Mouse (Mus musculus): ENCODE measurements at regions not wholly inside any gene's neighbourhood (a gene's known extent, or its start where the extent isn't known, plus 50 kb on each side); places are given as distances from the start of the nearest gene placed in this dataset.

- no peak for DNase-seq (ENCODE audit: low read depth, low spot score)
- no peaks in the 10 kb centered on the region for H3K36me3 ChIP-seq (ENCODE audit: control insufficient read depth in 1 of 2, insufficient read depth in 2 of 2, low read length in 2 of 2)
- H3K79me2 ChIP-seq (ENCODE audit: control insufficient read depth, insufficient read depth, low read length, poor library complexity) = no peaks in the 10 kb centered on the region
- H3K9me3 ChIP-seq (replicated peaks; ENCODE audit: insufficient read depth, low read length) = no peaks in the 10 kb centered on the region
- no peak overlapping the region for H3K27ac ChIP-seq (ENCODE audit: control insufficient read depth, low read depth, low read length)
- no peak overlapping the region for H3K4me3 ChIP-seq (ENCODE audit: control insufficient read depth in 1 of 2, insufficient read depth in 1 of 2, low read depth in 2 of 2, low read length in 2 of 2)
- no peaks in the 10 kb centered on the region for H3K4me1 ChIP-seq (ENCODE audit: control insufficient read depth in 1 of 2, insufficient read depth in 2 of 2, low read length in 2 of 2)
- no peaks in the 10 kb centered on the region; a peak in 1 of 4 replicates for H3K27me3 ChIP-seq (ENCODE audit: control insufficient read depth in 1 of 2, insufficient read depth in 2 of 2, low read length in 2 of 2)
- H3K9ac ChIP-seq (ENCODE audit: control insufficient read depth, low read depth, low read length, poor library complexity, severe bottlenecking) = no peak overlapping the region
- TF ChIP-seq MYC (IDR thresholded peaks at IDR 0.05; ENCODE audit: low read depth, low read length) (no peak), ELF1 (IDR thresholded peaks at IDR 0.05; ENCODE audit: low read depth, low read length) (no peak), JUND (IDR thresholded peaks at IDR 0.05; ENCODE audit: low read depth, low read length) (no peak), GABPA (IDR thresholded peaks at IDR 0.05; ENCODE audit: low read depth, low read length) (no peak), CTCF (IDR thresholded peaks at IDR 0.05 in 2 of 3, conservative IDR thresholded peaks at IDR 0.05 in 1 of 3; ENCODE audit: control insufficient read depth in 1 of 3, insufficient read depth in 1 of 3, low read depth in 2 of 3, low read length in 3 of 3, poor library complexity in 1 of 3, severe bottlenecking in 1 of 3) (no peak), UBTF (IDR thresholded peaks at IDR 0.05; ENCODE audit: borderline replicate concordance, insufficient read depth, low read depth, low read length) (no peak), POLR2AphosphoS5 (IDR thresholded peaks at IDR 0.05; ENCODE audit: borderline replicate concordance, low read depth, low read length) (no peak), SMC3 (IDR thresholded peaks at IDR 0.05; ENCODE audit: low read depth, low read length) (no peak), E2F4 (IDR thresholded peaks at IDR 0.05; ENCODE audit: borderline replicate concordance, low read depth, low read length) (no peak), USF2 (IDR thresholded peaks at IDR 0.05; ENCODE audit: borderline replicate concordance in 1 of 2, insufficient read depth in 1 of 2, low read depth in 1 of 2, low read length in 2 of 2) (no peak), MAZ (IDR thresholded peaks at IDR 0.05; ENCODE audit: low read depth, low read length) (no peak), MXI1 (IDR thresholded peaks at IDR 0.05; ENCODE audit: low read depth, low read length) (no peak), MAX (IDR thresholded peaks at IDR 0.05; ENCODE audit: low read length) (no peak)
Observed at GRCm38 (mm10) chr1:163190841-163191240, 105.4 kb upstream of the Mroh9 start.

GRCm38 (mm10) chr1:163181851-163182250, 96.4 kb upstream of the Mroh9 start:
- Histone ChIP-seq H3K79me2 (ENCODE audit: control insufficient read depth, insufficient read depth, low read length, poor library complexity) (no peaks in the 10 kb centered on the region), H3K27me3 (ENCODE audit: control insufficient read depth in 1 of 2, insufficient read depth in 2 of 2, low read length in 2 of 2) (no peaks in the 10 kb centered on the region), H3K4me1 (ENCODE audit: control insufficient read depth in 1 of 2, insufficient read depth in 2 of 2, low read length in 2 of 2) (no peaks in the 10 kb centered on the region), H3K36me3 (ENCODE audit: control insufficient read depth in 1 of 2, insufficient read depth in 2 of 2, low read length in 2 of 2) (no peaks in the 10 kb centered on the region), H3K9ac (ENCODE audit: control insufficient read depth, low read depth, low read length, poor library complexity, severe bottlenecking) (no peak overlapping the region), H3K9me3 (replicated peaks; ENCODE audit: insufficient read depth, low read length) (no peaks in the 10 kb centered on the region), H3K4me3 (ENCODE audit: control insufficient read depth in 1 of 2, insufficient read depth in 1 of 2, low read depth in 2 of 2, low read length in 2 of 2) (no peak overlapping the region), H3K27ac (ENCODE audit: control insufficient read depth, low read depth, low read length) (no peak overlapping the region)
- DNase-seq (ENCODE audit: low read depth, low spot score) = no peak
- TF ChIP-seq HCFC1 (IDR thresholded peaks at IDR 0.05; ENCODE audit: low read depth, low read length) (no peak), KAT2A (conservative IDR thresholded peaks at IDR 0.05; ENCODE audit: low read depth, low read length) (no peak), SIN3A (IDR thresholded peaks at IDR 0.05; ENCODE audit: low read length) (no peak), MAZ (IDR thresholded peaks at IDR 0.05; ENCODE audit: low read depth, low read length) (no peak), MAFK (IDR thresholded peaks at IDR 0.05; ENCODE audit: borderline replicate concordance, low read depth, low read length) (no peak), MYC (IDR thresholded peaks at IDR 0.05; ENCODE audit: low read depth, low read length) (no peak), E2F4 (IDR thresholded peaks at IDR 0.05; ENCODE audit: borderline replicate concordance, low read depth, low read length) (no peak), ZC3H11A (IDR thresholded peaks at IDR 0.05; ENCODE audit: low read depth, low read length) (no peak), RAD21 (IDR thresholded peaks at IDR 0.05; ENCODE audit: low read depth, low read length) (no peak), CHD1 (IDR thresholded peaks at IDR 0.05; ENCODE audit: low read depth, low read length) (no peak), EP300 (IDR thresholded peaks at IDR 0.05; ENCODE audit: low read depth in 1 of 2, low read length in 2 of 2) (no peak), MYB (IDR thresholded peaks at IDR 0.05; ENCODE audit: low read depth, low read length) (no peak), CHD2 (IDR thresholded peaks at IDR 0.05; ENCODE audit: low read length) (no peak), GATA1 (IDR thresholded peaks at IDR 0.05; ENCODE audit: low read depth, low read length) (no peak), NRF1 (IDR thresholded peaks at IDR 0.05; ENCODE audit: insufficient read depth, low read depth, low read length, poor library complexity, severe bottlenecking) (no peak), CTCF (IDR thresholded peaks at IDR 0.05 in 2 of 3, conservative IDR thresholded peaks at IDR 0.05 in 1 of 3; ENCODE audit: control insufficient read depth in 1 of 3, insufficient read depth in 1 of 3, low read depth in 2 of 3, low read length in 3 of 3, poor library complexity in 1 of 3, severe bottlenecking in 1 of 3) (no peak)
